Mouse (Mus musculus) heart, embryonic 11.5 days (tissue): ENCODE data around the gene P3h2. TPM values are rescaled to one million over a fixed set of nuclear protein-coding genes. Genes with fewer than 3 reads are reported as not detected.

Experiments
- ATAC-seq: fragments of 200-750 bp; cut with Nextera tagmentation; replicated peaks from 2 replicates; pipeline ENCODE4 v1.8.0; 2017; ENCODE audit warnings: moderate library complexity; ENCODE audit not compliant: insufficient number of reproducible peaks, low FRiP score, low TSS enrichment
- H3K27ac ChIP-seq: fragments of 300-500 bp; sonication (generic); 2 replicates; pipeline ENCODE4 v1.5.1; 2014; ENCODE audit warnings: mild to moderate bottlenecking, low read depth, low read length
- H3K27me3 ChIP-seq: fragments of 300-500 bp; sonication (generic); 2 replicates; pipeline ENCODE4 v1.6.1; 2014; ENCODE audit warnings: mild to moderate bottlenecking, low read length, mixed read lengths; ENCODE audit not compliant: control insufficient read depth, insufficient read depth
- H3K36me3 ChIP-seq: fragments of 300-500 bp; sonication (generic); 2 replicates; pipeline ENCODE4 v1.6.1; 2014; ENCODE audit warnings: mild to moderate bottlenecking, low read length, moderate library complexity, mixed read lengths; ENCODE audit not compliant: control insufficient read depth, insufficient read depth
- H3K4me1 ChIP-seq: fragments of 300-500 bp; sonication (generic); 2 replicates; pipeline ENCODE4 v1.6.1; 2014; ENCODE audit warnings: low read length; ENCODE audit not compliant: control insufficient read depth, insufficient read depth
- H3K4me2 ChIP-seq: fragments of 300-500 bp; sonication (generic); 2 replicates; pipeline ENCODE4 v1.6.1; 2014; ENCODE audit warnings: mild to moderate bottlenecking, moderate library complexity
- H3K4me3 ChIP-seq: fragments of 300-500 bp; sonication (generic); 2 replicates; pipeline ENCODE4 v1.5.1; 2014; ENCODE audit warnings: low read depth, low read length
- H3K9ac ChIP-seq: fragments of 300-500 bp; sonication (generic); 2 replicates; pipeline ENCODE4 v1.6.1; 2014; ENCODE audit warnings: mild to moderate bottlenecking, low read depth, low read length, moderate library complexity
- H3K9me3 ChIP-seq: fragments of 300-500 bp; sonication (generic); replicated peaks from 2 replicates; pipeline ENCODE4 v1.6.1; 2016; ENCODE audit warnings: low read length; ENCODE audit not compliant: control insufficient read depth
- WGBS: fragments of 180-500 bp; shearing (Covaris S2); extraction: QIAGEN DNeasy Blood & Tissue Kit; methylation state at CpG from one replicate; pipeline ENCODE4 v1.1.7; 2014; ENCODE audit not compliant: insufficient replicate concordance; 5-methylcytosine and 5-hydroxymethylcytosine counted together
- polyA plus RNA-seq: library from polyadenylated mRNA; unstranded; fragments of >200 nt; fragmentation: Nextera tagmentation; extraction: Ambion mirVana; gene quantifications from 2 replicates; pipeline ENCODE4 v1.2.1, GENCODE M21; 2014

The P3h2 gene
- polyA plus RNA-seq, 1 experiment from 2014 or later = 18.2 TPM

- no peak overlapping the region for H3K9ac ChIP-seq
- no peaks in the 10 kb centered on the region; the same call in 1 of the 2 replicates for H3K36me3 ChIP-seq
- ATAC-seq = no peak
- no peaks in the 10 kb centered on the region for H3K4me1 ChIP-seq
- H3K27ac ChIP-seq = no peak overlapping the region
- no peaks in the 10 kb centered on the region for H3K27me3 ChIP-seq
- H3K4me2 ChIP-seq = no peak overlapping the region
- 27% methylated on average over 3 of the region's 3 CpGs for WGBS
- no peaks in the 10 kb centered on the region for H3K9me3 ChIP-seq
- H3K4me3 ChIP-seq = no peak overlapping the region
These were observed 141.7 kb downstream of the P3h2 start for GRCm38 (mm10) chr16:25963856-25964255.

- no peak for ATAC-seq
- no peak overlapping the region for H3K9ac ChIP-seq
- H3K4me1 ChIP-seq = no peaks in the 10 kb centered on the region
These were observed 145.2 kb downstream of the P3h2 start for GRCm38 (mm10) chr16:25960345-25960744.

GRCm38 (mm10) chr16:25959929-25960328, 145.7 kb downstream of the P3h2 start:
- Histone ChIP-seq H3K4me1 (no peaks in the 10 kb centered on the region), H3K27ac (no peak overlapping the region), H3K9ac (no peak overlapping the region), H3K36me3 (no peaks in the 10 kb centered on the region; the same call in 1 of the 2 replicates), H3K27me3 (no peaks in the 10 kb centered on the region), H3K4me2 (no peak overlapping the region), H3K9me3 (no peaks in the 10 kb centered on the region), H3K4me3 (no peak overlapping the region)
- no peak for ATAC-seq
- 90% methylated on average over 5 of the region's 5 CpGs for WGBS

More at GRCm38 (mm10) chr16:25960345-25960744, 145.2 kb downstream of the P3h2 start:
- H3K36me3 ChIP-seq = no peaks in the 10 kb centered on the region; the same call in 1 of the 2 replicates
- no peaks in the 10 kb centered on the region for H3K9me3 ChIP-seq
- no peaks in the 10 kb centered on the region for H3K27me3 ChIP-seq
- H3K27ac ChIP-seq = no peak overlapping the region
- H3K4me2 ChIP-seq = no peak overlapping the region
- WGBS = 93% methylated on average over 7 of the region's 7 CpGs
- H3K4me3 ChIP-seq = no peak overlapping the region

- no peak for ATAC-seq
- Histone ChIP-seq H3K4me2 (no peak overlapping the region), H3K4me1 (no peaks in the 10 kb centered on the region), H3K27me3 (no peaks in the 10 kb centered on the region), H3K36me3 (no peaks in the 10 kb centered on the region; the same call in 1 of the 2 replicates), H3K27ac (no peak overlapping the region), H3K4me3 (no peak overlapping the region), H3K9me3 (no peaks in the 10 kb centered on the region), H3K9ac (no peak overlapping the region)
- 73% methylated on average over 7 of the region's 7 CpGs for WGBS
These were observed 146.8 kb downstream of the P3h2 start for GRCm38 (mm10) chr16:25958650-25959238.

GRCm38 (mm10) chr16:25958213-25958612, 147.4 kb downstream of the P3h2 start:
- H3K4me3 ChIP-seq = no peak overlapping the region
- no peak overlapping the region for H3K4me2 ChIP-seq
- no peaks in the 10 kb centered on the region for H3K27me3 ChIP-seq
- no peaks in the 10 kb centered on the region for H3K9me3 ChIP-seq
- H3K4me1 ChIP-seq = no peaks in the 10 kb centered on the region
- H3K36me3 ChIP-seq = no peaks in the 10 kb centered on the region; the same call in 1 of the 2 replicates
- 89% methylated on average over 10 of the region's 10 CpGs for WGBS
- no peak overlapping the region for H3K9ac ChIP-seq
- no peak for ATAC-seq
- no peak overlapping the region for H3K27ac ChIP-seq

GRCm38 (mm10) chr16:25956831-25957230, 148.8 kb downstream of the P3h2 start:
- Histone ChIP-seq H3K4me1 (no peaks in the 10 kb centered on the region), H3K36me3 (no peaks in the 10 kb centered on the region; the same call in 1 of the 2 replicates), H3K4me3 (no peak overlapping the region), H3K9me3 (no peaks in the 10 kb centered on the region), H3K9ac (no peak overlapping the region), H3K27me3 (no peaks in the 10 kb centered on the region), H3K4me2 (no peak overlapping the region), H3K27ac (no peak overlapping the region)
- 86% methylated on average over 6 of the region's 6 CpGs for WGBS
- no peak for ATAC-seq

- WGBS = 80% methylated on average over 3 of the region's 3 CpGs
- Histone ChIP-seq H3K4me1 (no peaks in the 10 kb centered on the region), H3K9me3 (no peaks in the 10 kb centered on the region), H3K9ac (no peak overlapping the region), H3K4me3 (no peak overlapping the region), H3K36me3 (no peaks in the 10 kb centered on the region; the same call in 1 of the 2 replicates), H3K4me2 (no peak overlapping the region), H3K27me3 (no peaks in the 10 kb centered on the region), H3K27ac (no peak overlapping the region)
- ATAC-seq = no peak
These were observed 151.0 kb downstream of the P3h2 start for GRCm38 (mm10) chr16:25954614-25955013.

GRCm38 (mm10) chr16:25953359-25953758, 152.2 kb downstream of the P3h2 start:
- 82% methylated on average over 5 of the region's 5 CpGs for WGBS
- H3K4me2 ChIP-seq = no peak overlapping the region
- no peak overlapping the region for H3K9ac ChIP-seq
- H3K4me3 ChIP-seq = no peak overlapping the region
- H3K36me3 ChIP-seq = no peaks in the 10 kb centered on the region
- H3K4me1 ChIP-seq = no peaks in the 10 kb centered on the region
- no peaks in the 10 kb centered on the region for H3K9me3 ChIP-seq
- no peak for ATAC-seq
- no peak overlapping the region for H3K27ac ChIP-seq
- H3K27me3 ChIP-seq = no peaks in the 10 kb centered on the region

GRCm38 (mm10) chr16:25952005-25952404, 153.6 kb downstream of the P3h2 start:
- no peaks in the 10 kb centered on the region for H3K9me3 ChIP-seq
- no peak for ATAC-seq
- 64% methylated on average over 2 of the region's 2 CpGs for WGBS

More at GRCm38 (mm10) chr16:25952005-25952404, 153.6 kb downstream of the P3h2 start:
- H3K27ac ChIP-seq = no peak overlapping the region
- no peaks in the 10 kb centered on the region for H3K36me3 ChIP-seq
- H3K9ac ChIP-seq = no peak overlapping the region
- no peak overlapping the region for H3K4me3 ChIP-seq
- H3K27me3 ChIP-seq = peaks cover 2% of the 10 kb centered on the region; the same call in 1 of the 2 replicates
- H3K4me2 ChIP-seq = no peak overlapping the region
- H3K4me1 ChIP-seq = no peaks in the 10 kb centered on the region
